Mouse (Mus musculus) embryonic stem cell, embryonic (primary cell): ENCODE results near the gene Tbc1d16.
"Not testable (repeated sequence)": the region's sequence is repeated elsewhere in the genome, so short reads cannot be mapped to it uniquely, and the experiment has no call there.

Experiments
- CTCF ChIA-PET, 4 experiments: fragments of 300-600 bp in 2 of 4; fragments of 350-600 bp in 2 of 4; sonication (Branson Sonifier 250); formaldehyde crosslinking; loops; one replicate each; lab custom pipeline; 2022; ENCODE audit warnings: inconsistent platforms in 2 of 4; lab: Charles Lee
- POLR2A ChIA-PET, 4 experiments: fragments of 300-600 bp in 2 of 4; fragments of 350-600 bp in 2 of 4; sonication (Branson Sonifier 250); formaldehyde crosslinking; loops; one replicate each; lab custom pipeline; 2022; ENCODE audit warnings: antibody characterized with exemption in 4 of 4, inconsistent platforms in 1 of 4; lab: Charles Lee

The Tbc1d16 gene

DNA sequence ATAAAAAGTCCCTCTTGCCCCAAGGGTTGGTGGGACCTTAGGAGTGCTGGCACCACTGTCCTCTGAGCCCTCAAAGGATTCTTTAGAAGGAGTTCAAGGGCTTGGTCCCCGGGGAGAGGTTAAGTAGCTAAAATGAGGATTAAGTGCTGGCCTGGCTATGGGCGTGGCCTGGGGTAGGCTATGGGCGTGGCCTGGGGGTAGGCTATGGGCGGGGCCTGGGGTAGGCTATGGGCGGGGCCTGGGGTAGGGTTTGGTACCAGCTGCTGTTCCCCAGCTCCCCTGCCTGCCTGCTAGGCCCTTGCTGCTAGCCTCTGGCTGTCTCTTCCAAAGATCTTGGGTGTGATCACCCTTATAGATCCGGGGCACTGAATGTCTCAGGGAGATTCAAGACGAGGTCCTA, 117.0 kb downstream of the Tbc1d16 start:
- POLR2A ChIA-PET: interaction anchor here in 3 of 4 experiments (0.6 to 1.4 kb wide), 9 partner anchors 11 to 1205 kb away, joined by 3 to 6 read pairs (median 3); partner anchors contain the start of gene Cbx4 (in 2 of the 3)
- CTCF ChIA-PET: interaction anchor here in 2 of 4 experiments (0.7 to 2.0 kb wide), 11 partner anchors 9 to 154 kb away, joined by 3 to 10 read pairs (median 3); no protein-coding TSS in a partner anchor

DNA sequence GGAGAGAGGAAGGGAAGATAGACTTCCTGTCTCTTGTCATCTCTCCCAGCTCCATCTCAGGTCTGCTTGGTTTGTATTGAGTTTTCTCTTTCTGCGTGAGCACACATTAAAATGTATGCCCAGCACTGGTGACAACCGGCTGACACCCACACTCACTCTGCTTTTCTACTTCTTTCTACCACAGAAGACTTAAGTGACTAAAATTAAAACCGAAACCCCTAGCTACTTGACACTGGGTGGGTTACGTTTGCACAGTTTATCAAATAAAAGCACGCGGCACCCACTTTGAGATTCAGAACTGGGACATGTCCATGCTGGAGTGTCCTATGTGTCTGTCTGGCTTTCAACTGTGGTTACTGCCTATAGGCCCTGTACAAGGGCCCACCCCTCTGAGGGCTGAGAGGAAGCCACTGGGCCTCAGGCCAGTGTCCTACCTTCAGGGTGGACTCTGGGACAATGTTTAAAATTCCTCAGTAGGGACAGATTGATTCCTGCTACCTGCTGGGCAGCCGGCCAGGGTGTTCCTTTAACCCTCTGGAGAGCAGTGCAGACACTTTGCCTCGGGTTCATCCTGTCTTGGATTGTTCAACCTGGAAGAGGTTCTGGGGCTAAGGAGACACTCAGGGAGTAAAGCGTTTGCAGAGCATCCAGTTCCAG, 118.8 kb downstream of the Tbc1d16 start:
- ChIA-PET POLR2A (no interaction called here), CTCF (interaction anchor here in 1 of 4 experiments (0.7 kb wide), 1 partner anchor 36 kb away, joined by 10 read pairs; no protein-coding TSS in a partner anchor)

DNA sequence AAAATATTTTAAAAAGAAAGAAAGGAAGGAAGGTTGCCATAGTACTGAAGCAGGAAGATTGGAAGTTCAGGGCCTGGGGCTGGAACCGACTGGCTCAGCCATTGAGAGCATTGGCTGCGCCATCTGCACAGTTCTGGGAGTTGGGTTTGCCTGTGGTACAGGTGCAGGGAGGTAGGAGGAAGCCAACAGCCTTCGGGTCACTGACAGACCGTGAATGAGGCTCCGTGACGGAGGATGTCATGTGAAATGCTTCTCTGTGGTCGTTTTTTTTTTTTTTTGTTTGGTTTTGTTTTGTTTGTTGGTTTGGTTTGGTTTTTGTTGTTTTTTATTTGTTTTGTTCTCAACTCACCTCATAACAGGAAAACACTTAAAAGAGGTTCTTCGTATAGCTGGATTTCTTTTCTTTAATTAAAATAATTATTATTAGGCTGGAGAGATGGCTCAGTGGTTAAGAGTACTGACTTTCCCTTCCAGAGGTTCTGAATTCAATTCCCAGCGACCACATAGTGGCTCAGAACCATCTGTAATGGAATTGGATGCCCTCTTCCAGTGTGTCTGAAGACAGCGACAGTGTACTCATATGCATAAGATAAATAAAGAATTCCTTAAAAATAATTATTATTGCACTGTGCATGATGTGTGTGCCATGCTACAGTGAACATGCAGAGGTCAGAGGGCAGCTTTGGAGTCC, 119.6 kb downstream of the Tbc1d16 start:
- ChIA-PET CTCF (interaction anchor here in 1 of 4 experiments (0.7 kb wide), 1 partner anchor 37 kb away, joined by 10 read pairs; no protein-coding TSS in a partner anchor), POLR2A (interaction anchor here in 1 of 4 experiments (0.6 kb wide), 1 partner anchor 124 kb away, joined by 3 read pairs; no protein-coding TSS in a partner anchor)

DNA sequence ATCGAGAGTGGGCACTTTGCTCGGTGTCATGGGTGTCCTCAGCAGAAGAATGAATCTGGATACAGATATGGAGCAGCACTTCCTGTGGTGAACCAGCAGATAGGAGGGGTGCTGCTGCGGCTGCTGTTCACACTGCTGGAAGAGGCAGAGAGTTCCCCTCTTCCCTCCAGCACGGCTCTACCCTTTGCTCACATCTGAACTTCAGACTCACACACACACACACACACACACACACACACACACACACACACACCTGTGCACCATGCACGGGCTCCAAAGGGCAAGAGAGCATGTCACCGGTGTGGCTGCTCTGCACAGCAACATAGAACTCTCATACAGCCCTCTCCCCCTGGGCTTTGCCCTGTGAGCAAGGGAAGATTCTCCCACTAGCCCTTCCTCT, 122.0 kb downstream of the Tbc1d16 start:
- ChIA-PET CTCF (interaction anchor here in 1 of 4 experiments (1.2 kb wide), 1 partner anchor 15 kb away, joined by 3 read pairs; no protein-coding TSS in a partner anchor), POLR2A (interaction anchor here in 2 of 4 experiments (0.6 to 2.4 kb wide), 2 partner anchors 9 to 20 kb away, joined by 4 to 6 read pairs; partner anchors contain the start of gene Cbx4 (in 1 of the 2))

DNA sequence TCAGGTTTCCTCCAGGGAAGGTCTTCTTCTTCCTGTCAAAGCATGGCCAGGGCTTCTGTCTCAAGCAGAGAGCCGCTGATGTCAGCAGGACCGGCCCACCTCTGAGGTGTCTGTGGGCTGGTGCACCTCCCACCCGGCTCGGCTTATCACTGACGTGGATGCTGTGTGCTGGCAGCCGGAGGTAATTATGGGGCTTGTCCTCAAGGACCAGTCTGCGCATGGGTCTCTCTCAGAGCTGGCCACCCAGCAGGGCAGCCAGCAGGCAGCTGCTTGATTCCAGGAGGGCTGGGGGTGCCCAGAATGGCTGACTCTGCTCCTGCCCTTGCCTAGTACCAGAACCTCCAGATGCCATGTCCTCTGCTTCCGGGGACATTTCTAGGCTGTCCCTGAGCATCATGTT, 122.6 kb downstream of the Tbc1d16 start:
- CTCF ChIA-PET: interaction anchor here in 2 of 4 experiments (0.8 to 1.2 kb wide), 3 partner anchors 12 to 14 kb away, joined by 3 read pairs; no protein-coding TSS in a partner anchor
- POLR2A ChIA-PET: interaction anchor here in 2 of 4 experiments (0.6 to 2.4 kb wide), 4 partner anchors 8 to 103 kb away, joined by 3 to 6 read pairs (median 4); partner anchors contain the start of gene Cbx4 (in 1 of the 2)

DNA sequence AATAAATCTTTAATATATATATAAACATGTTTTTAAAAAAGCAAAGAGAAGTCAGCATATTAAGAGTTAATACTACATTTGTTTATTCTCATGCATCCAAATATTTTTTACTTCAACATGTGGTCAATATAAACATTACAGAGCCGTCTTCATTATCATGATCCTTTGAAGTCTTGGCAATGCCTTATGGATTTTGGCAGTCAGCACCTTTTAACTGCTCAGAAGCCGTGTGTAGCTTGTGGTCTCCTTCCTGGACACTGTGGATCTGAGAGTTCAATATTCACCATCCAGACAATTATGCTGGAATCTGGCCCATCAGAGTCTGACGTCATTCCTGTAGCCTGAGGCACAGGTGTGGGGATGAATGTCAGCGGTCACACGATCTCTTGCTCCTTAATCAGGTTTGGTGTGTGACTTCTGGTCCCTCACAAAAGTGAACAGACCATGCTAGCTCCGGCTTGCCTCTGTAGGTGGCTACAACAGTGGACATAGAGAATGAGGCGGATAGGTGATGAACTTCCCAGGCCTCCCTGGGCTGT, 123.2 kb downstream of the Tbc1d16 start:
- CTCF ChIA-PET: interaction anchor here in 2 of 4 experiments (0.8 to 1.2 kb wide), 3 partner anchors 12 to 14 kb away, joined by 3 read pairs; no protein-coding TSS in a partner anchor
- POLR2A ChIA-PET: interaction anchor here in 2 of 4 experiments (0.9 to 2.4 kb wide), 4 partner anchors 13 to 104 kb away, joined by 3 to 6 read pairs (median 3); partner anchors contain the start of gene Cbx4 (in 2 of the 2)

DNA sequence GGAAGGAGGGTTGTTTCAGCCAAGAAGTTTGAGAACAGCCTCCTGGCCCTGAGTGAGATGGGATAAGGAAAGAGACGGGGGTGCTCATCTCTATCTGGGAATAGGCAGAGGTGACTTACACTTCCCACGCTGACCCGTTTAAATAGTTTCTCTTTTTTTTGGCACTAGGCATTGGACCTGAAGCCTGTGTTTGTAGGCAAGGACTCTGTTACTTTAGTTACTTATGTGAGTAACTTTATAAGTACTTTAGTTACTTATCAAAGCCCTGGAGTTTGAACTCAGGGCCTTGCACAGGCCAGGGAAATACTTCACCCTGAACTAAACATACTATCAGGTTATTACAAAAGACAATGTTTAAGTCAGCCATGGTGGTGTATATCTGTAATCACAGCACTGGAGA, 124.3 kb downstream of the Tbc1d16 start:
- ChIA-PET POLR2A (interaction anchor here in 2 of 4 experiments (0.9 to 2.4 kb wide), 2 partner anchors 18 kb away, joined by 3 to 6 read pairs; partner anchors contain the start of gene Cbx4 (in 2 of the 2)), CTCF (no interaction called here)

DNA sequence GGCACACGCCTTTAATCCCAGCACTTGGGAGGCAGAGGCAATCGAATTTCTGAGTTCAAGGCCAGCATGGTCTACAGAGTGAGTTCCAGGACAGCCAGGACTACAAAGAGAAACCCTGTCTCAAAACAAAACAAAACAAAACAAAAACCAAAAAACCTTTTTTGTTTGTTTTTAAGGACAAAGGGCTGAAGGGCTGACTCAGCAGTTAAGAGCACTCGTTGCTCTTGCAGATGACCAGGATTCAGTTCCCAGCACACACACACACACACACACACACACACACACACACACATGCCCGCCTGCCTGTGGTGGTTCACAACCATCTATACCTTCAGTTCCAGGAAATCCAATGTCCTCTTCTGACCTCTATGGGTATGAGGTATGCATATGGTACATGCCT, 127.9 kb downstream of the Tbc1d16 start:
- CTCF ChIA-PET: interaction anchor here in 1 of 4 experiments (0.6 to 1.6 kb wide), 2 partner anchors 16 to 18 kb away, joined by 4 read pairs; no protein-coding TSS in a partner anchor
- POLR2A ChIA-PET: not testable (repeated sequence)

DNA sequence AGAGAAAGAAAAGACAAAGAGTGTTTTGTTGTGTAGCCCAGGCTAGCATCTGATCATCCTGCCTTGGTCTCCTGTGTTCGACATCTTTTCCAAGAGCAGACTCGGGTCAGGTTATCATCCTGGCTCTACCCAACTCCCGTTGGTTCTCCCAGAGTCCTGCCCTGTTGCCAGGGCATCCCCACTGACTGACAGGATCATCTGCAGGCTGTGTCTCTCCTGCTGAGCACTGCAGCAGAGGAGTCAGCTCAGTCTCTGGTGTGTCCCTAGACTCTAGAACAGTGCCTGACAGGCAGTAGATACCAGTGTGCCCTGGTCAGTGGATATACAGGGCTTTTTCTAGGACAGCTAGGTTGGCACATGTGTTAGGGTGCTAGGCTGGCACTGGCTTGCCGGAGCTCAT, 130.1 kb downstream of the Tbc1d16 start:
- ChIA-PET POLR2A (interaction anchor here in 1 of 4 experiments (0.7 kb wide), 1 partner anchor 62 kb away, joined by 3 read pairs; no protein-coding TSS in a partner anchor), CTCF (interaction anchor here in 2 of 4 experiments (0.5 to 1.5 kb wide), 4 partner anchors 9 to 829 kb away, joined by 3 to 4 read pairs (median 3); no protein-coding TSS in a partner anchor)

DNA sequence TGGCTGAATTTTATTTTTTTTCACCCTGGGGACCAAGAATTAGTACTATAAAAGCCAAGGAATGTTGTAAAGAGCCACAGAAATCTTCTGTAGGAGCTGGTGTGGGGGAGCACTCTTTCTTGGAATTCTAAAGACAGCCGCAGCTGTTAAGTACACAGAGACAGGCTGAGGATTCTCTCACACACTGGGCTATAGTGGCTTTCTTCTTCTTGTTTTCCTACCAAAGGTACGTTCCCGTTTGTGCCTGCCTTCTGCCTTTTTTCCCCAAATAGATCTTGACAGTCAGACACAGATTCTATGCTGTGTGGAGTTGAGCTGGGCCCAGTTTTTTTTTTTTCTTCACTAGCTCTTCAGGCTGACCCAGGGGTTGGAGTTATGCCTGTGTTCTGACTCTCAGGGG, 132.9 kb downstream of the Tbc1d16 start:
- POLR2A ChIA-PET: no interaction called here
- CTCF ChIA-PET: interaction anchor here (0.6 to 1.1 kb wide), 4 partner anchors 10 to 784 kb away, joined by 3 to 7 read pairs (median 3); partner anchors contain the start of gene Cbx4 (in 1 of the 4)

DNA sequence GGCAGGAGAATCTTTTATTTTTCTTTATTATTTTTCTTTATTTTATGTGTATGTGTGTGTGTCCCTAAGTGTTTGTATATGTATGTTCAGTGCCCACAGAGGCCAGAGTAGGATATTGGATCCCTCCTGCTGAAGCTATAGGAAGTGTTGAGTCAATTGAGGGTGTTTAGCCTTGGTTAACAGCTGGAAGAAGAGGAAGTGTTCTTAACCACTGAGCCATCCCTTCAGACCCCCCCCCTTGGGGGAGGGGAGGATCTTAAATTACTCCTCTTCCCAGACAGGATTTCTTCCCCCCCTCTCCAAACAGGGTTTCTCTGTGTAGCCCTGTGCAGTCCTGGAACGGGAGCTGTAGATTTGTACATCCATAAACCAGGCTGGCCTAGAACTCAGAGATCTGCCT, 135.0 kb downstream of the Tbc1d16 start:
- POLR2A ChIA-PET: interaction anchor here in 2 of 4 experiments (0.6 to 1.2 kb wide), 4 partner anchors 36 to 159 kb away, joined by 3 read pairs; partner anchors contain the start of gene Cbx2 (in 1 of the 2)
- CTCF ChIA-PET: interaction anchor here in 1 of 4 experiments (0.7 to 2.4 kb wide), 3 partner anchors 12 to 97 kb away, joined by 3 to 8 read pairs (median 5); no protein-coding TSS in a partner anchor
